Mouse (Mus musculus) hindbrain, embryonic 13.5 days (tissue): ENCODE measurements around the gene Cdh8. TPM values are rescaled to one million over a fixed set of nuclear protein-coding genes. Genes with fewer than 3 reads are reported as not detected.

Source experiments
- ATAC-seq: fragments of 200-750 bp; cut with Nextera tagmentation; 2 replicates; pipeline ENCODE4 v1.8.0; 2017; ENCODE audit warnings: moderate TSS enrichment; ENCODE audit not compliant: low FRiP score
- H3K27ac ChIP-seq: fragments of 300-500 bp; sonication (generic); 2 replicates; pipeline ENCODE4 v1.5.1; 2015; ENCODE audit warnings: inconsistent platforms, mild to moderate bottlenecking, moderate library complexity
- H3K27me3 ChIP-seq: fragments of 300-500 bp; sonication (generic); 2 replicates; pipeline ENCODE4 v1.6.1; 2015; ENCODE audit warnings: mild to moderate bottlenecking, inconsistent platforms
- H3K36me3 ChIP-seq: fragments of 300-500 bp; sonication (generic); 2 replicates; pipeline ENCODE4 v1.6.1; 2015; ENCODE audit warnings: mild to moderate bottlenecking, inconsistent platforms
- H3K4me1 ChIP-seq: fragments of 300-500 bp; sonication (generic); replicated peaks from 2 replicates; pipeline ENCODE4 v1.6.1; 2015; ENCODE audit warnings: inconsistent platforms
- H3K4me2 ChIP-seq: fragments of 300-500 bp; sonication (generic); 2 replicates; pipeline ENCODE4 v1.6.1; 2015; ENCODE audit warnings: inconsistent platforms, mild to moderate bottlenecking, moderate library complexity
- H3K4me3 ChIP-seq: fragments of 300-500 bp; sonication (generic); 2 replicates; pipeline ENCODE4 v1.5.1; 2015; ENCODE audit warnings: mild to moderate bottlenecking, inconsistent platforms
- H3K9ac ChIP-seq: fragments of 300-500 bp; sonication (generic); 2 replicates; pipeline ENCODE4 v1.6.1; 2015; ENCODE audit warnings: mild to moderate bottlenecking, inconsistent platforms
- H3K9me3 ChIP-seq: fragments of 300-500 bp; sonication (generic); 2 replicates; pipeline ENCODE4 v1.6.1; 2016; ENCODE audit warnings: inconsistent platforms
- WGBS: fragments of 180-500 bp; shearing (Covaris S2); methylation state at CpG from one replicate; pipeline ENCODE4 v1.1.7; 2015; 5-methylcytosine and 5-hydroxymethylcytosine counted together
- polyA plus RNA-seq: library from polyadenylated mRNA; unstranded; fragments of >200 nt; fragmentation: Nextera tagmentation; extraction: Ambion mirVana; gene quantifications from 2 replicates; pipeline ENCODE4 v1.2.1, GENCODE M21; 2015

Cdh8 gene
- 33.9 and 37.7 TPM in 2 replicates for polyA plus RNA-seq

DNA sequence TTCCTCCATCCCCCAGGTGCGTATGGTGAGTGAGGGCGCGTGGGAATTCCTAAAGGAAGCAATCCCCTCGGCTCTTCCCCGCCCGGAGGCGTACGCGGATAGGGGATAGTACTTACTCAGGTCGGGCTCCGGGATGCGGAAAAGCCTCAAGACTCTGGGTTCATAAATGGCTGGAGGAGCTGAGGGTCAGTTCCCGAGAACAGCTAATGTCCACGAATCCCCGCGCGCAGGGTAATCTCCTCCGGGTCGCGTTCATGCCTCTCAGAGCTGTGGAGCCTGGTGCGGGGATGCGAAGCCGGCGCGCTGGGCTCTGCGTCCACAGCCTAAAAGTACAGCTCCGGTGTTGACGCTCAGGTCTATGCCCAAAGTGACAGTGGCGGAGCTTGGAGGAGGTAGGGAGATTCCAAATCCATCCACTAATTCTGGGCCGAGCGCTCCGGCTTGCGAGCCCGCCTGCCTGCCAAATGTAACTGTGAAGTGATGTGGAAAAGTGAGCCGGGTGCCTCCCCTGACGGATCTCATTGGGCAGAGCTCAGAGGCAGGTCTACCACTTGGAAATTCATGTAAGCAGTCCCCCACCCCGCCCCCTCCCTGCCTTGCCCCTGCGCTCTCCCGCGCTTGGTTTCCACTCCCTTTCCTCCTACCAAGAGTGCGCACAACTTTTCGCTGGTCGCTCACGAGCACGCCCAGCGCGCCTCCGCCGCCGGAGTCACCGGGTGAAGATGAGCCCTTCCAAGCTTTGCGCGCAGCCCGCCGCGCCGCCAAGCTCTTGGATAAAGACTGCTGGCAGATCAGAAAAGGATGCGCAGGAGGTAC is at the start of gene Cdh8:
Gene Cdh8, minus strand, starts transcription at position 506 of the 816 bp plus-strand sequence.
- no peaks in the 10 kb centered on the region for H3K9me3 ChIP-seq
- H3K4me3 ChIP-seq = peak within 1 kb of the TSS; percentile 66
- ATAC-seq = peak; percentile 89
- H3K4me2 ChIP-seq = peak within 1 kb of the TSS; percentile 89
- H3K4me1 ChIP-seq = peaks cover 22% of the 10 kb centered on the region
- H3K27me3 ChIP-seq = 0 out of 2 replicates have a peak, but pooled peaks cover 7% of the 10 kb centered on the region
- peak within 1 kb of the TSS; percentile 84 for H3K27ac ChIP-seq
- H3K9ac ChIP-seq = peak within 1 kb of the TSS; percentile 80
- no peaks in the 10 kb centered on the region for H3K36me3 ChIP-seq
- under 1% methylated on average over 58 of the region's 58 CpGs for WGBS

DNA sequence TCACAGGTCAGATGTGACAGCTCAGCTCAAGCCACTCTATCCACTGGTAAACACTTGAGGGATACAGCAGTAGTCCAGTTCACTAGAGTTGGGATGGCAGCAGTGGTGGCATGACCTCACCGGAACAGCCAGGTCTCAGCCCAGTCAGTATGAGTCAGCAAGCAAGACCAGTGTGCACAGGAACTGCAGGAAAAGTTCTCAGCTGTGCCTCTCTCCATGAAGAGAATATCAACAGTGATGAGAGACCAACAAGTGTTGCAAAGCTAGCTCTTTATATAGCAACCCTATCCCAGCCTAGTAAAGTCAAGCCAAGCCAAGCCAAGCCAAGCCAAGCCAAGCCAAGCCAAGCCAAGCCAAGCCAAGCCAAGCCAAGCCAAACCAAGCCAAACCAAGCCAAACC is 30.2 kb upstream of the Cdh8 start:
- ATAC-seq = no peak

DNA sequence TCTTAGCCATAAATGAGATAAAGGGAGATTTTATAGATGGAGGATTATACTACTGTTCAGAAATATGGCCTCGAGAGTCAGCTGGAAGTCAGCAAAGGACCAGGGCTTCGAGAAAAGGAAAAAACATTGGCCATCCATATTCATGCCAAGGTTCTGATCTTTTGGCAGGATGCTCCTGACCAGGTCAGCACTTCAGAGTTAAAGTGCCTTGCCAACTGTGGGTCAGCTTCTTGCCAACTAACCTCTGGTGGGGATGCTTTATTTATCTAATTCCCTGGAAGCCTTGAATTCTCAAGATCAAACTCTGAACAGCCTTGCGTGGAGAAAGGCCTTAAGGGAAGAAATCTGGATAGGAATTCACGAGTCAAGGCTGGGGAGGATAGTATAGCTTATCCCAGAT is 9.6 kb upstream of the Cdh8 start:
- Histone ChIP-seq H3K9me3 (no peaks in the 10 kb centered on the region), H3K27me3 (no peaks in the 10 kb centered on the region), H3K4me2 (no peak overlapping the region), H3K9ac (no peak overlapping the region), H3K36me3 (no peaks in the 10 kb centered on the region), H3K4me1 (peaks cover 9% of the 10 kb centered on the region; the same call in 1 of the 2 replicates), H3K27ac (no peak overlapping the region), H3K4me3 (no peak overlapping the region)
- no peak for ATAC-seq
- WGBS = 85% methylated on average over 4 of the region's 4 CpGs

More for the DNA sequence above, 30.2 kb upstream of the Cdh8 start:
- H3K36me3 ChIP-seq = no peaks in the 10 kb centered on the region
- H3K27ac ChIP-seq = no peak overlapping the region
- H3K27me3 ChIP-seq = no peaks in the 10 kb centered on the region
- no peak overlapping the region for H3K4me2 ChIP-seq
- H3K9me3 ChIP-seq = no peaks in the 10 kb centered on the region
- 92% methylated on average over 1 of the region's 1 CpGs for WGBS
- H3K4me3 ChIP-seq = no peak overlapping the region
- H3K9ac ChIP-seq = no peak overlapping the region
- H3K4me1 ChIP-seq = no peaks in the 10 kb centered on the region

DNA sequence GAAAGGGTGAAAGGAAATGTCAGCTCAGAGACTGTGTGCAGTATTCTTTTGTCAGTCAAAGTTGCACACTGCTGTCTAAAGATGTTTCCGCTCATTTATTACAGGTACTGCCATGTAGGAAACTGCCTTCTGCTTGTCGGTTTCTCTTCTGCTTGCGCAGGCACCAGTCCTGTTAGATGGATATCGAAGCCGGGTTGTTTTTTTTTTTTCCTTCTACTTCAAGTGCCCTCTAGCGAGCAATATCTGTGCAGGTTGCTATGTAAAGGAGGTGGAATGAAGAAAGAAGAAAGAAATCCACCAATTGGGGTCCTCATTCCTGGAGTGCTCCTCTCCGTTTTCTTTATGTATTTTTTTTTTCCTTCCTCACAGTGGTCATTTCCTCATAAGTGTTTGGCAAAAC is 5.2 kb upstream of the Cdh8 start:
- H3K36me3 ChIP-seq = no peaks in the 10 kb centered on the region
- peak overlapping the region; percentile 38 for H3K4me2 ChIP-seq
- H3K4me3 ChIP-seq = no peak overlapping the region
- 20% methylated on average over 7 of the region's 7 CpGs for WGBS
- peaks cover 19% of the 10 kb centered on the region for H3K4me1 ChIP-seq
- H3K27me3 ChIP-seq = 0 out of 2 replicates have a peak, but pooled peaks cover 4% of the 10 kb centered on the region
- no peak for ATAC-seq
- H3K9me3 ChIP-seq = no peaks in the 10 kb centered on the region
- H3K9ac ChIP-seq = no peak overlapping the region; the same call in 1 of the 2 replicates
- no peak overlapping the region for H3K27ac ChIP-seq

DNA sequence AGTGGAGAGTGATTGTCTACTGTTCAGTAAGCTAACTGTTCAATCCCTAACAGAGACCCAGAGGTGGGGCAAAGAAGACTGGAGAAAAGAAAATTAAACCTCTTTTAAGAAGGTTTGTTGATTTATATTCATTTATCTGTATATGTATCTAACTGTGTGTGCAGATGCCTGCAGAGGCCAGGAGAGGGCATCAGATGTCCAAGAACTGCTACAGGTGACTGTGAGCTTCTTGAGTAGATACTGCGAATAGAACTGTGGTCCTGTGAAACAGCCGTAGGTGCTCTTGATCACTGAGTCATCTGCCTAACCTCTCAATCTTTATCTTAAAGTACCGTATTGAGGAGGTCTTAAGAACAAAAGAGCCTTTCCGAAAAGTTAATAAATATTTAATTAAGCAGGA is 3.5 kb upstream of the Cdh8 start:
- WGBS = 89% methylated on average over 4 of the region's 4 CpGs
- H3K27ac ChIP-seq = no peak overlapping the region
- no peak overlapping the region for H3K9ac ChIP-seq
- 0 out of 2 replicates have a peak, but pooled peaks cover 4% of the 10 kb centered on the region for H3K27me3 ChIP-seq
- no peak for ATAC-seq
- H3K36me3 ChIP-seq = no peaks in the 10 kb centered on the region
- H3K4me2 ChIP-seq = no peak overlapping the region
- H3K4me1 ChIP-seq = peaks cover 28% of the 10 kb centered on the region
- H3K9me3 ChIP-seq = no peaks in the 10 kb centered on the region
- H3K4me3 ChIP-seq = no peak overlapping the region

DNA sequence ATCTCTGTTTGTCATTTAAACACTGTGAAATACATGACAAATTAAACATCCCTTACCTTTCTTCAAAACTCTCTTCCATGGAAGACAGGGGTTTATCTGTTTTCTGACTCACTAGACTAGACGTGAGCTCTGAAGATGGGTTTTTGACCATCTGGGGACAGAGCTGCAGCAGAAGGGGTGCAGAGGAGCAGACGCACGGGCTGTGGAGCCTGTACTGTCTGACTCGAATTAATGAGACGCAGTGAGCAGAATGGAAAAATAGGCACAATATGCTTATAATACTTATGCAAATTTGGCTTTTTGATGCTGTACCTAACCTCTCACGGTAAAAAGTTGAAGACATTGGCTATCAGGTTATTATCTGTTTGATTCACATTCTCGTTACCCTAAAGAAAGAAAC is 1.2 kb upstream of the Cdh8 start:
- Histone ChIP-seq H3K9ac (peak overlapping the region; percentile 80), H3K36me3 (no peaks in the 10 kb centered on the region), H3K9me3 (no peaks in the 10 kb centered on the region), H3K27me3 (0 out of 2 replicates have a peak, but pooled peaks cover 7% of the 10 kb centered on the region), H3K27ac (peak overlapping the region; percentile 75), H3K4me3 (peak overlapping the region; percentile 66), H3K4me1 (peaks cover 31% of the 10 kb centered on the region), H3K4me2 (peak overlapping the region; percentile 89)
- ATAC-seq = no peak
- WGBS = 28% methylated on average over 7 of the region's 7 CpGs

DNA sequence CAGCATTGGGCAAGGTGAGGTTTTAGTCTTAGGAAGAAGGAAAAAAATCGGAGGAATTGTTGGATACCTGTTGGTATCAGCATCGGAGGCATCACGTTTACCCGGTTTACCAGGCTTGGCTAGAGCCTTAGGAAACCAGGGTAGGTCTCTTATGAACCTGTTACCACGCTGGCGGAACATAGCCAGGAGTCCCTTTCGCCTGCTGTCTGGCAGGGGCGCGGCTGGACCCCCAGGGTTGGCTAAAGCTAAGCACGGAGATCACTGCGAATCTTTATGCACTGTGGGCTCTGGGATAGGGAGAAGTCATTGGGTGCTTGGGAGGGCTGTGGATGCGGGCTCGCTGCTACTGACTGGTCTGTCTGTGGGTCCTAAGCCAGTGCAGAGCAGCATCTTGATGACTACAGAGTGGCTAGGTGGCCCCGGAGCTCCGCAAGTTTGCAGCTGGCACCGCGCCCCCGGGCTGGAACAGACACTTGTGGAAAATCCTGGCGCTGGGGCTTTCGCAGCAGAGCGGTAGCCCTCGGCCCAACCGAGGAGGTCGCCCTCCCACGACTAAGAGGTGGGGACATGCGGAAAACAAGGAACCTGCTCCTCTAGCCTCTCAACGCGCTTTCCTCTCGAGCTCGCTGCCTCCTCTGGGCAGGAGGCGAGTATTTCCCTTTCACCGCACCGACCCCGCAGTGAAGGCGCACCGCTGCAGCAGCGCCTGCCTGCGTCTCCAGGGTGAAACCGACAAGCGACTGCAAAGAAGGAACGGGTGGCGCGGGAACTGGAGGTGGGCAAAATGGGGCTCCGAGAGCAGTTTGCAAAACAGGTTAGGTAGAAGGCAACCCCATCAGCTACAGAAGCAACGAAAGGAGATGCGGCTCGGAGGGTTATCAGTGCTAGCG is 950 bp downstream of the Cdh8 start:
- Histone ChIP-seq H3K4me3 (peak overlapping the region; percentile 66), H3K9ac (peak overlapping the region; percentile 80), H3K27ac (peak overlapping the region; percentile 84), H3K4me2 (peak overlapping the region; percentile 89), H3K36me3 (no peaks in the 10 kb centered on the region), H3K27me3 (0 out of 2 replicates have a peak, but pooled peaks cover 7% of the 10 kb centered on the region), H3K4me1 (peaks cover 22% of the 10 kb centered on the region), H3K9me3 (no peaks in the 10 kb centered on the region)
- under 1% methylated on average over 48 of the region's 48 CpGs for WGBS
- peak; percentile 41 for ATAC-seq

DNA sequence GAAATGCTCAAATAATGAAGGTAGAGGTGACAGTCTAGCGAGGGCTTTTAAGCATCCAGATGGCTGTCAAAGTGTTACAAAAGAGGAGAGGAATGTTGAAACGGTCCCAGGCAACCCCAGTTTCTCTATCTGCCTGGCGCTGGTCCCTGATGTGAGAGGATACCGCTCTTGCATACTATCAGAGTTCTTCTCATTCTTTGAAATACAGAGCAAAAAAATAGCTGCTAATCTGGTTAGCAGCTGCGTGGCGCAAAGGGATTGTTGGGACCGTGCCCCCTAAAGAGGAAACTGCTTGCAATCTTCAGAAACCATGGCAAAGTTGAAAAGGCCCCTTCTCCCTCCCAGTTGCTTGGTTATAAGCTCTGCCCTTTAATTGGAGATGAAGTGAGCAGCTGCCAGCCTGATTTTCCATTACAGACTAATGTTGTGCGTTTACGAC is 1.8 kb downstream of the Cdh8 start:
- WGBS = 2% methylated on average over 9 of the region's 9 CpGs
- Histone ChIP-seq H3K4me1 (peaks cover 22% of the 10 kb centered on the region), H3K27ac (peak overlapping the region; percentile 84), H3K9ac (peak overlapping the region; percentile 80), H3K9me3 (no peaks in the 10 kb centered on the region), H3K36me3 (no peaks in the 10 kb centered on the region), H3K27me3 (0 out of 2 replicates have a peak, but pooled peaks cover 7% of the 10 kb centered on the region), H3K4me2 (peak overlapping the region; percentile 89), H3K4me3 (peak overlapping the region; percentile 66)
- no peak for ATAC-seq

DNA sequence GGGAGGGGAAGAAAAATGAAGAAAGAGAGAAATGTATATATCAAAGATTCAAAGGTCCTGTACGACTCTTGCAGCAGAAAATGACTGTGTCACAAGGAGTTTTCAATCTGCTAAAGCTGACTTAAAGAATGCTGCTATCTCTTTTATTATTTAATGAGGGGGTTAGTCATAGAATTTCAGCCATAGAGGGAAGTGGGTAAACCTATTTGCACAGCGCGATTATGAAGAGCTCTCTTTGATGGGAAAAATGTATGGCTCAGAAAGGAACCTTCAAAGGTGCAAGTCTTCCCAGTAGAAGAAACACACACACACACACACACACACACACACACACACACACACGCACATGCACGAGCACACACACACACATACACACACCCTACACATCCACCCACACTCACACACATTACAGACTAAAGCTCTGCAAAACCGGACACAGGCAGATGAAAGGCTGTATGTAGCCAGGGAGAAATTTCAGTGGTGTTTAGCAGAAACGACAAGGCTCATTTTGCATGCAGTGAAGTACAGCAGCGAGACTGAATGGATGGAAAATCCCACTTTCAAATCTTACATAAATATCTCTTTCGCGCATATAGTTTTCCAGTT is 2.3 kb downstream of the Cdh8 start:
- H3K4me3 ChIP-seq = peak overlapping the region; percentile 66
- peak overlapping the region; percentile 89 for H3K4me2 ChIP-seq
- no peaks in the 10 kb centered on the region for H3K36me3 ChIP-seq
- ATAC-seq = no peak
- H3K9ac ChIP-seq = peak overlapping the region; percentile 80
- H3K27me3 ChIP-seq = 0 out of 2 replicates have a peak, but pooled peaks cover 7% of the 10 kb centered on the region
- peaks cover 22% of the 10 kb centered on the region for H3K4me1 ChIP-seq
- H3K27ac ChIP-seq = peak overlapping the region; percentile 84
- H3K9me3 ChIP-seq = no peaks in the 10 kb centered on the region
- WGBS = 24% methylated on average over 10 of the region's 10 CpGs

DNA sequence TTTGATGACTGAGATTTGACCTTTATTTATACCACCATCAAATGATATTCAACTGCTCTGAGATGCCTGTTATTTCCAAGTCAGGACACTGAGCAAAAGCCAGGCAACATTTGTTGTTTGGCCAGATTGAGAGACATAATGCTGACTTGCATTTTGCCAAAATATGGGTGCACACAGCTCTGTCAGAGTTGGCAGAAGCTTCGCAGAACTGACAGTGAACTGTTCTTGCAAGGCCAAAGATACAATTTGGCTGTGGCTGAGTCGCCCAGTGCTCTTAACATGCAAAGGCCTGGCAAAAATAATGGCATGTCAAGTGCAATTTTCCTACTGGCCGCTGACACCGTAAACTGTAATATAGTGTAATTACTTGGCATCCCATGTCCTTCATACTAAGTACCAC is 22.4 kb downstream of the Cdh8 start:
- Histone ChIP-seq H3K4me2 (no peak overlapping the region), H3K27ac (no peak overlapping the region), H3K36me3 (no peaks in the 10 kb centered on the region), H3K27me3 (no peaks in the 10 kb centered on the region), H3K9me3 (no peaks in the 10 kb centered on the region), H3K9ac (no peak overlapping the region), H3K4me1 (peaks cover 6% of the 10 kb centered on the region; the same call in 1 of the 2 replicates), H3K4me3 (no peak overlapping the region)
- 70% methylated on average over 4 of the region's 4 CpGs for WGBS
- no peak for ATAC-seq

DNA sequence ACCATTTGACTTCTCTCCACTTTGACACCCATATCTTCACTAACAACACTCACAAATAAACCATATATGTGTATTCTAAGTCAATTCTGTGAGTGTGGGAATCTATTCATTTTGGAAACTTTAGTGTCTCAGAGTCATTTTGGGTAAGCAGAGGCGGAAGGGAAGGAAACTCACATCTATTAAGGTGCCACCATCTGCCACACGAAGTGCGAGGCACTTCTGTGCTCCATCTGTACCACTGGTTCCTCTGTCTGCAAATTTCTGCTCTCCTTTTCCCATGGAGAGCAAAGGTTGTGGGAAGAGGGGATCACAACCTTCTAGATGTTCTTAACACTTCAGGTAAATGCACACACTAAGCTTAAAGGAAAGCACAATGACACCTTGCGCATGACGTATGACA is 46.2 kb downstream of the Cdh8 start:
- 0 out of 2 replicates have a peak, but pooled peaks cover 3% of the 10 kb centered on the region for H3K4me1 ChIP-seq
- no peak overlapping the region for H3K4me2 ChIP-seq
- ATAC-seq = no peak

More for the DNA sequence above, 46.2 kb downstream of the Cdh8 start:
- Histone ChIP-seq H3K27ac (no peak overlapping the region), H3K4me3 (no peak overlapping the region), H3K9me3 (no peaks in the 10 kb centered on the region), H3K27me3 (no peaks in the 10 kb centered on the region), H3K9ac (no peak overlapping the region), H3K36me3 (no peaks in the 10 kb centered on the region)
- 93% methylated on average over 5 of the region's 5 CpGs for WGBS
